Mouse (Mus musculus): ENCODE results near the gene Slc17a5. TPM values are rescaled to one million over a fixed set of nuclear protein-coding genes. Genes with fewer than 3 reads are reported as not detected.

Slc17a5 gene
- polyA plus RNA-seq, 1 experiment: 14.5 TPM

DNA sequence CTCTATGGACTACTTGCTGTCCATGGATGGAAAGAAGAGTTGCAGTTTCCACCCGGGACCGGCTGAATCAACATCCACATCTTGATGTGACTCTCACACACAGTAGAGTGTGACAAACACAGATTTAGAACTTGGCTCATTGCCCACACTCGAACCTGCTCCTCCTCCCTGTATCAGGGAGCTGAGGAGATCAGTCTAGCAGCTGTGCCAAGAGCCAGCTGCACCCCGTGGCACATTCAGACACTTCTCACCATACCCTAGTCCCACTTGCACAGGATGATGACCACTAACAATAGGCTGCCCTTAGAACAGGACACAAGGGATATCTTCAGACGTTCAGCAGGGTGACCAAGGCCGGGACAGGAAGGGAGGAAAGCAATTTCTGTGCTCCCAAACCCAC lies 26.4 kb upstream of the Slc17a5 start:
- TF ChIP-seq CTCF (IDR thresholded peaks at IDR 0.05; ENCODE audit: extremely low read depth, insufficient read length, insufficient replicate concordance, low read depth, low read length): no peak
- TF ChIP-seq POLR2A (IDR thresholded peaks at IDR 0.05; ENCODE audit: low read depth, low read length): no peak
- Histone ChIP-seq H3K36me3 (ENCODE audit: control insufficient read depth, insufficient read depth, low read length) (no peaks in the 10 kb centered on the region), H3K27me3 (ENCODE audit: control insufficient read depth, insufficient read depth, low read length) (peaks cover 20% of the 10 kb centered on the region), H3K27ac (ENCODE audit: insufficient read depth, low read depth, low read length) (no peak overlapping the region), H3K4me3 (ENCODE audit: low read depth, low read length) (no peak overlapping the region), H3K4me1 (ENCODE audit: control insufficient read depth, insufficient read depth, insufficient read length, low read length) (0 out of 2 replicates have a peak, but pooled peaks cover 6% of the 10 kb centered on the region)
- 31% methylated on average over 6 of the region's 6 CpGs for WGBS

DNA sequence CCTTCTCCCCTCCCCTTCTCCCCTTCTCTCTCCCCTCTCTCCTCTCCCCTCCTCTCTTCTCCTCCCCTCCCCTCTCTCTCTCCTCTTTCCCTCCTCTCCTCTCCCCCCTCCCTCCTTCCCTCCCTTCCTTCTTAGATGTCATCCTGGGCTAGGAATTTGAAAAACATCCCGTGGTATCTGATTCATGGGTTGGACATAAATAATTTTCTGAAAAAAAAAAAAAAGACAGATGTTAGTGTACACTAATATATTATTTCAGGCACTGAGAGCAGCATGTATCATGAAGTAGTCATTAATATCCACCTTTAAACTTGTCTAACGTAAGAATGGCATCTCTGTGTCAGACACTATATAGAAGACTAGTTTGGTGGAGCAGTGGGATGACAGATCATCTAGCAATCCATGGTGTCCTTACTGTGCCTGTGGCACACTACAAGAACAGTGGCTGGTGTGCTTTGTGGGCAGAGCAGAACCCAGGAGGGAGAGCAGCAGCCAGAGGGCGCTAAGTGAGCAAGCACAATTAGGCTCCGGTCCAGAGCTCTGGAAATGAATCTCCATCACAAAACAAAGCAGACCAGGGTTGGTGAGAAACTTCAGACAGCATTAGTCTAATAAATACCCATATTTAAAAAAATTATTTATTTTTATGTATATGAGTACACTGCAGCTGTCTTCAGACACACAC lies 13.3 kb upstream of the Slc17a5 start:
- Histone ChIP-seq H3K4me3 (ENCODE audit: low read depth, low read length) (no peak overlapping the region), H3K36me3 (ENCODE audit: control insufficient read depth, insufficient read depth, low read length) (no peaks in the 10 kb centered on the region), H3K27ac (ENCODE audit: insufficient read depth, low read depth, low read length) (no peak overlapping the region), H3K27me3 (ENCODE audit: control insufficient read depth, insufficient read depth, low read length) (no peaks in the 10 kb centered on the region), H3K4me1 (ENCODE audit: control insufficient read depth, insufficient read depth, insufficient read length, low read length) (no peaks in the 10 kb centered on the region)
- 65% methylated on average over 4 of the region's 4 CpGs for WGBS
- TF ChIP-seq POLR2A (IDR thresholded peaks at IDR 0.05; ENCODE audit: low read depth, low read length) (no peak), CTCF (IDR thresholded peaks at IDR 0.05; ENCODE audit: extremely low read depth, insufficient read length, insufficient replicate concordance, low read depth, low read length) (peak; percentile 43; the same call in 1 of the 2 replicates)

DNA sequence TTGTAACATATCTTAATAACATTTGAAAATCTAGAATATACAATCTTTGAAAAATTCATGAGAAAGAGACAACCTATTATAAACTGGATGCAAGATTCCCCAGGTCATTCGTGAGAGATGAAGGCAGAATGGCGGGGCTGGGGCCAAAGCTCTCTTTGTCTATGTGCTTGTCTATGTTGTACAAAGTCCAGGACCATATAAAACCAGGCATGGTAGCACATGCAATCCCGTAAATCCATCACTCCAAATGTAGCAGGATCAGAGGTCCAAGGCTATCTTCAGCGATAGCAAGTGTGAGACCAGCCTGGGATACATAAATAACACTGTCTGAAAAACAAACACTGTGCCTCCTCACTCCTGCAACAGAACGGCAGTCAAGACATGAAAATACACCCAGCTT lies 12.1 kb upstream of the Slc17a5 start:
- Histone ChIP-seq H3K4me1 (ENCODE audit: control insufficient read depth, insufficient read depth, insufficient read length, low read length) (no peaks in the 10 kb centered on the region), H3K36me3 (ENCODE audit: control insufficient read depth, insufficient read depth, low read length) (no peaks in the 10 kb centered on the region), H3K27ac (ENCODE audit: insufficient read depth, low read depth, low read length) (no peak overlapping the region), H3K4me3 (ENCODE audit: low read depth, low read length) (no peak overlapping the region), H3K27me3 (ENCODE audit: control insufficient read depth, insufficient read depth, low read length) (no peaks in the 10 kb centered on the region)
- 25% methylated on average over 5 of the region's 5 CpGs for WGBS
- no peak for TF ChIP-seq POLR2A (IDR thresholded peaks at IDR 0.05; ENCODE audit: low read depth, low read length)

DNA sequence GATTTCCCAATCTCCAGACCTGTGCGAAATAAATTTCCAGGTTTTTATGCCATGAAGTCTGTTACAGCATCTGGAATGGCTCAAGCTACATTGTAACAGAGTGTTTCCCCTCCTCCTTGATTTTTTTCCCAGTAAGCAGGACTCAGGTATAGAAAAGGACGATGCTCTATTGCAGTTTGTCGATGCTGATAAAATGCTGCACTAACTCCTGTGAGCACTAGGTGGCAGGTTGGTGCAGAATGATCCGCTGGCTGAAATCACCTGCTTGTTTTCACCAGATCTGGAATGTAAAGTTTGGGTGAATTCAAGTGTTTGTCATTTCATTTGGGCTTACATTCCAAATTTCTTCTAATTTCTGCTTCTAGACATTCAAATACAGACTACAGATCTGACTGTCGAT lies 9.0 kb upstream of the Slc17a5 start:
- Histone ChIP-seq H3K36me3 (ENCODE audit: control insufficient read depth, insufficient read depth, low read length) (no peaks in the 10 kb centered on the region), H3K27ac (ENCODE audit: insufficient read depth, low read depth, low read length) (no peak overlapping the region), H3K27me3 (ENCODE audit: control insufficient read depth, insufficient read depth, low read length) (no peaks in the 10 kb centered on the region), H3K4me1 (ENCODE audit: control insufficient read depth, insufficient read depth, insufficient read length, low read length) (no peaks in the 10 kb centered on the region), H3K4me3 (ENCODE audit: low read depth, low read length) (no peak overlapping the region)
- 3% methylated on average over 5 of the region's 5 CpGs for WGBS
- TF ChIP-seq POLR2A (IDR thresholded peaks at IDR 0.05; ENCODE audit: low read depth, low read length) (no peak), CTCF (IDR thresholded peaks at IDR 0.05; ENCODE audit: extremely low read depth, insufficient read length, insufficient replicate concordance, low read depth, low read length) (no peak; the same call in 1 of the 2 replicates)

DNA sequence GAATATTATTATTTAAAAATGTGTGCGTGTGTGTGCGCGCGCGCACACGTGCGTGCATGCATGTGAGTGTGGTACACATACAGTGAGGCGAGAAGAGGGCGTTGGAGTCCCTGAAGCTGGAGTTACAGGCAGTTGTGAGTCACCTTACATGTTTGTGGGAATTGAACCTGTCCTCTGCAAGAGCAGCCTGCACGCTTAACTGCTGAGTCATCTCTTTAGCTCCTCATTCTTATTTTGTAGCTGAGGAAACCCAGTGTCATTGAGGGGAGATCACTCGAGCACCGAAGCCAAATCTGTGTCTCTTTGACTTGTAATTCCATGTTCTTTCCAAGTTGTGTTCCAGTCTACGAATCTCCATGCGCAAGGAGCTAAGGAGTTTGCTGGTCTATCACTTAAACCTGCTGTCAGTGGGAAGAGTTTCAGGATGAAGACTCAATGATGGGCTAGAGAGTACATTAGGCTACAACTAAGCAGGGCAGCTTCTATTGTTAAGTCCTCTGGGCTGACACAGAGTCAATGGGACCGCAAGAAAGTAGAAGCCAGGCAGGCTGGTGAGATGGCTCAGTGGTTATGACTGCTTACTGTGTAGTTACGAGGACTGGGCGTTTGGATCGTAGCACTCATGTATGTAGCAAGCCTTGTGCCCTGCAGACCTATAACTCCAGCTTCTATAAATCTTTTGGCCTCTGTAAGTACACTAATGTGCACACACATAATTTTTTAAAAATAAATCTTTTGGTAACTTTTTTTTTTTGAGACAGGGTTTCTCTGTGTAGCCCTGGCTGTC lies 8.1 kb upstream of the Slc17a5 start:
- 88% methylated on average over 18 of the region's 18 CpGs for WGBS
- Histone ChIP-seq H3K27me3 (ENCODE audit: control insufficient read depth, insufficient read depth, low read length) (no peaks in the 10 kb centered on the region), H3K4me1 (ENCODE audit: control insufficient read depth, insufficient read depth, insufficient read length, low read length) (no peaks in the 10 kb centered on the region), H3K27ac (ENCODE audit: insufficient read depth, low read depth, low read length) (no peak overlapping the region), H3K4me3 (ENCODE audit: low read depth, low read length) (no peak overlapping the region), H3K36me3 (ENCODE audit: control insufficient read depth, insufficient read depth, low read length) (no peaks in the 10 kb centered on the region)
- TF ChIP-seq CTCF (IDR thresholded peaks at IDR 0.05; ENCODE audit: extremely low read depth, insufficient read length, insufficient replicate concordance, low read depth, low read length) (no peak), POLR2A (IDR thresholded peaks at IDR 0.05; ENCODE audit: low read depth, low read length) (no peak)

DNA sequence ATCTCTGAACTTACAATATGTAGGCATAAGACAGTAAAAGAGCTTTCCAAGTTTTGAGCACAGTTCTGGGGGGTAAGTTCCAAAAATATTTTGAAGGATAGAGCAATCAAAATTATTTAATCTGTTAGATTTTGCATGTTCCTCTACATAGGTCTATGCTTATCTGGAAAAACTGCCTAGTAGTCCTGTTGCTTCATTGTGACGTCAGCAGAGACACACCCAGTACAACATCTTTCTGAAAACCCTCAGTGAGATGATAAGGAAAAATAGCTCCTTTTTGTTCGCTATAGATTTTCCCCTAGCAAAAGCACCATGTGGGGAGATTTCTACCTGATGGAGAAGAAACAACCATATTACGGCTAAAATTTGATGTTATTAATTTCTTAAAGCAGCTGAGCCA lies 7.4 kb upstream of the Slc17a5 start:
- H3K4me1 ChIP-seq (ENCODE audit: control insufficient read depth, insufficient read depth, insufficient read length, low read length): no peaks in the 10 kb centered on the region
- no peak for TF ChIP-seq CTCF (IDR thresholded peaks at IDR 0.05; ENCODE audit: extremely low read depth, insufficient read length, insufficient replicate concordance, low read depth, low read length)
- no peak for TF ChIP-seq POLR2A (IDR thresholded peaks at IDR 0.05; ENCODE audit: low read depth, low read length)
- H3K36me3 ChIP-seq (ENCODE audit: control insufficient read depth, insufficient read depth, low read length): no peaks in the 10 kb centered on the region
- H3K27me3 ChIP-seq (ENCODE audit: control insufficient read depth, insufficient read depth, low read length): no peaks in the 10 kb centered on the region
- 46% methylated on average over 3 of the region's 3 CpGs for WGBS
- H3K27ac ChIP-seq (ENCODE audit: insufficient read depth, low read depth, low read length): no peak overlapping the region
- H3K4me3 ChIP-seq (ENCODE audit: low read depth, low read length): no peak overlapping the region

DNA sequence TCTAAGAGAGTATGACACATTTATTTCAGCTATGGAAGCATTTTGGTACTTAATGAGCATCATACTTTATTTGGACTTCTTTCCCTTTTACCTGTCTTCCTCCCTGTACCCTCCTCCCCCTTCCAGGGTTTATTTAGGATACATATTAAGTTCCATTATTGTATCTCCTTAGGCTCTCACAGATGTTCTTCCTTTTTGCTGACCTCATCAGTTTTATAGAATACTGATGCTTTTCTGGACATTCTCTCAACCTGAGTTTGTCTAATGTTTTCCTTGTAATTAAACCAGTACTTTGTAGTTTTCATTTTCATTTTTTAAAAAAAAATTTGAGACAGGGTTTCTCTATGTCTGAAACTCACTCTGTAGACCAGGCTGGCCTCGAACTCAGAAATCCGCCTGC lies 2.6 kb upstream of the Slc17a5 start:
- H3K4me3 ChIP-seq (ENCODE audit: low read depth, low read length): no peak overlapping the region
- 100% methylated on average over 2 of the region's 2 CpGs for WGBS
- no peak for TF ChIP-seq CTCF (IDR thresholded peaks at IDR 0.05; ENCODE audit: extremely low read depth, insufficient read length, insufficient replicate concordance, low read depth, low read length)
- no peak for TF ChIP-seq POLR2A (IDR thresholded peaks at IDR 0.05; ENCODE audit: low read depth, low read length)

More for the DNA sequence above, 2.6 kb upstream of the Slc17a5 start:
- Histone ChIP-seq H3K27me3 (ENCODE audit: control insufficient read depth, insufficient read depth, low read length) (no peaks in the 10 kb centered on the region), H3K27ac (ENCODE audit: insufficient read depth, low read depth, low read length) (no peak overlapping the region), H3K4me1 (ENCODE audit: control insufficient read depth, insufficient read depth, insufficient read length, low read length) (peaks cover 7% of the 10 kb centered on the region; the same call in 1 of the 2 replicates), H3K36me3 (ENCODE audit: control insufficient read depth, insufficient read depth, low read length) (no peaks in the 10 kb centered on the region)

Data from small intestine, adult 2 months (tissue).